Mouse (Mus musculus) liver, embryonic 15.5 days (tissue): ENCODE measurements around the gene Scgb1b30. TPM values are rescaled to one million over a fixed set of nuclear protein-coding genes. Genes with fewer than 3 reads are reported as not detected.
"Not testable (repeated sequence)": the region's sequence is repeated elsewhere in the genome, so short reads cannot be mapped to it uniquely, and the experiment has no call there.

Experiments used
- ATAC-seq: fragments of 200-750 bp; cut with Nextera tagmentation; 2 replicates; pipeline ENCODE4 v1.8.0; 2017; ENCODE audit warnings: moderate number of reproducible peaks, mild to moderate bottlenecking, moderate library complexity; ENCODE audit not compliant: insufficient read depth
- H3K27ac ChIP-seq: fragments of 300-500 bp; sonication (generic); replicated peaks from 2 replicates; pipeline ENCODE4 v1.5.1; 2015; ENCODE audit warnings: mild to moderate bottlenecking, inconsistent platforms
- H3K27me3 ChIP-seq: fragments of 300-500 bp; sonication (generic); 2 replicates; pipeline ENCODE4 v1.6.1; 2015; ENCODE audit warnings: mild to moderate bottlenecking, inconsistent platforms
- H3K36me3 ChIP-seq: fragments of 300-500 bp; sonication (generic); replicated peaks from 2 replicates; pipeline ENCODE4 v1.6.1; 2015; ENCODE audit warnings: moderate library complexity, mild to moderate bottlenecking, inconsistent platforms
- H3K4me1 ChIP-seq: fragments of 300-500 bp; sonication (generic); replicated peaks from 2 replicates; pipeline ENCODE4 v1.6.1; 2015; ENCODE audit warnings: inconsistent platforms
- H3K4me2 ChIP-seq: fragments of 300-500 bp; sonication (generic); 2 replicates; pipeline ENCODE4 v1.6.1; 2015; ENCODE audit warnings: moderate library complexity, mild to moderate bottlenecking, inconsistent platforms
- H3K4me3 ChIP-seq: fragments of 300-500 bp; sonication (generic); replicated peaks from 2 replicates; pipeline ENCODE4 v1.5.1; 2015; ENCODE audit warnings: mild to moderate bottlenecking, inconsistent platforms
- H3K9ac ChIP-seq: fragments of 300-500 bp; sonication (generic); 2 replicates; pipeline ENCODE4 v1.6.1; 2015; ENCODE audit warnings: moderate library complexity, mild to moderate bottlenecking, inconsistent platforms
- H3K9me3 ChIP-seq: fragments of 300-500 bp; sonication (generic); replicated peaks from 2 replicates; pipeline ENCODE4 v1.6.1; 2016; ENCODE audit warnings: inconsistent platforms
- WGBS: fragments of 180-500 bp; shearing (Covaris S2); methylation state at CpG from one replicate; pipeline ENCODE4 v1.1.7; 2015; ENCODE audit warnings: mixed read lengths; ENCODE audit not compliant: insufficient replicate concordance; 5-methylcytosine and 5-hydroxymethylcytosine counted together
- polyA plus RNA-seq: library from polyadenylated mRNA; unstranded; fragments of >200 nt; fragmentation: Nextera tagmentation; extraction: Ambion mirVana; gene quantifications from 2 replicates; pipeline ENCODE4 v1.2.1, GENCODE M21; 2015

Gene Scgb1b30
- polyA plus RNA-seq = not detected in 2 replicates

- 40% methylated on average over 3 of the region's 3 CpGs for WGBS
- ATAC-seq = no peak
Observed at GRCm38 (mm10) chr7:34094911-34095481, at the start of gene Scgb1b30. Gene Scgb1b30, plus strand, starts transcription at chr7:34095431.

GRCm38 (mm10) chr7:34068132-34068531 is 27.1 kb upstream of the Scgb1b30 start:
- not testable (repeated sequence) for H3K27ac ChIP-seq, H3K36me3 ChIP-seq, H3K4me3 ChIP-seq, H3K9ac ChIP-seq, H3K4me2 ChIP-seq, H3K27me3 ChIP-seq, H3K9me3 ChIP-seq, H3K4me1 ChIP-seq, ATAC-seq
- WGBS = 57% methylated on average over 5 of the region's 5 CpGs

More at GRCm38 (mm10) chr7:34094911-34095481, at the start of gene Scgb1b30:
- no peaks in the 10 kb centered on the region for H3K27me3 ChIP-seq
- no peak within 1 kb of the TSS for H3K9ac ChIP-seq
- H3K27ac ChIP-seq = no peak within 1 kb of the TSS
- H3K4me1 ChIP-seq = no peaks in the 10 kb centered on the region
- no peaks in the 10 kb centered on the region for H3K9me3 ChIP-seq
- H3K4me3 ChIP-seq = no peak within 1 kb of the TSS
- H3K4me2 ChIP-seq = no peak within 1 kb of the TSS
- H3K36me3 ChIP-seq = no peaks in the 10 kb centered on the region

- Histone ChIP-seq H3K4me1 (no peaks in the 10 kb centered on the region), H3K27ac (no peak overlapping the region), H3K36me3 (no peaks in the 10 kb centered on the region), H3K4me2 (no peak overlapping the region), H3K9ac (no peak overlapping the region), H3K4me3 (no peak overlapping the region), H3K9me3 (no peaks in the 10 kb centered on the region), H3K27me3 (no peaks in the 10 kb centered on the region)
- no peak for ATAC-seq
- WGBS = 40% methylated on average over 2 of the region's 2 CpGs
Observed at GRCm38 (mm10) chr7:34100002-34100401, 4.8 kb downstream of the Scgb1b30 start.

- no peak for ATAC-seq
- Histone ChIP-seq H3K36me3 (no peaks in the 10 kb centered on the region), H3K4me2 (no peak overlapping the region), H3K27ac (no peak overlapping the region), H3K4me3 (no peak overlapping the region), H3K27me3 (no peaks in the 10 kb centered on the region), H3K9me3 (no peaks in the 10 kb centered on the region), H3K9ac (no peak overlapping the region), H3K4me1 (no peaks in the 10 kb centered on the region)
Observed at GRCm38 (mm10) chr7:34101276-34101675, 6.0 kb downstream of the Scgb1b30 start.

- H3K4me2 ChIP-seq = no peak overlapping the region
- H3K36me3 ChIP-seq = peaks cover 11% of the 10 kb centered on the region; the same call in 1 of the 2 replicates
- H3K4me1 ChIP-seq = no peaks in the 10 kb centered on the region
- WGBS = 72% methylated on average over 5 of the region's 5 CpGs
- no peaks in the 10 kb centered on the region for H3K9me3 ChIP-seq
- ATAC-seq = no peak
- no peak overlapping the region for H3K4me3 ChIP-seq
- no peaks in the 10 kb centered on the region for H3K27me3 ChIP-seq
- no peak overlapping the region for H3K9ac ChIP-seq
- no peak overlapping the region for H3K27ac ChIP-seq
Observed at GRCm38 (mm10) chr7:34109190-34109589, 14.0 kb downstream of the Scgb1b30 start.

- no peaks in the 10 kb centered on the region for H3K9me3 ChIP-seq
- H3K4me2 ChIP-seq = no peak overlapping the region
- no peaks in the 10 kb centered on the region for H3K4me1 ChIP-seq
- H3K27me3 ChIP-seq = no peaks in the 10 kb centered on the region
- no peak overlapping the region for H3K9ac ChIP-seq
- H3K36me3 ChIP-seq = peaks cover 12% of the 10 kb centered on the region; the same call in 1 of the 2 replicates
- no peak overlapping the region for H3K4me3 ChIP-seq
- no peak for ATAC-seq
- WGBS = 67% methylated on average over 3 of the region's 3 CpGs
- no peak overlapping the region for H3K27ac ChIP-seq
Observed at GRCm38 (mm10) chr7:34116601-34117000, 21.4 kb downstream of the Scgb1b30 start.

GRCm38 (mm10) chr7:34120636-34121035 is 25.4 kb downstream of the Scgb1b30 start:
- ATAC-seq, H3K9ac ChIP-seq: not testable (repeated sequence)

GRCm38 (mm10) chr7:34122987-34123720 is 27.9 kb downstream of the Scgb1b30 start:
- no peaks in the 10 kb centered on the region for H3K27me3 ChIP-seq
- no peak overlapping the region for H3K4me3 ChIP-seq
- H3K36me3 ChIP-seq = no peaks in the 10 kb centered on the region
- H3K9ac ChIP-seq = no peak overlapping the region
- H3K9me3 ChIP-seq = no peaks in the 10 kb centered on the region
- no peaks in the 10 kb centered on the region for H3K4me1 ChIP-seq
- WGBS = 61% methylated on average over 6 of the region's 6 CpGs
- H3K4me2 ChIP-seq = no peak overlapping the region
- no peak overlapping the region for H3K27ac ChIP-seq
- ATAC-seq = no peak

More at GRCm38 (mm10) chr7:34120636-34121035, 25.4 kb downstream of the Scgb1b30 start:
- not testable (repeated sequence) for H3K27me3 ChIP-seq, H3K4me2 ChIP-seq, H3K4me1 ChIP-seq, H3K4me3 ChIP-seq, H3K27ac ChIP-seq, H3K9me3 ChIP-seq, H3K36me3 ChIP-seq
- WGBS = 31% methylated on average over 1 of the region's 1 CpGs

- Histone ChIP-seq H3K36me3 (no peaks in the 10 kb centered on the region), H3K27me3 (peaks cover 3% of the 10 kb centered on the region), H3K9me3 (no peaks in the 10 kb centered on the region), H3K4me2 (no peak overlapping the region), H3K4me3 (no peak overlapping the region), H3K4me1 (no peaks in the 10 kb centered on the region), H3K27ac (no peak overlapping the region), H3K9ac (no peak overlapping the region)
- WGBS = 75% methylated on average over 9 of the region's 9 CpGs
- no peak for ATAC-seq
Observed at GRCm38 (mm10) chr7:34125346-34125745, 30.1 kb downstream of the Scgb1b30 start.

- H3K4me3 ChIP-seq = no peak overlapping the region
- H3K36me3 ChIP-seq = no peaks in the 10 kb centered on the region
- no peak overlapping the region for H3K27ac ChIP-seq
- ATAC-seq = no peak
- WGBS = 69% methylated on average over 3 of the region's 3 CpGs
- H3K27me3 ChIP-seq = peaks cover 12% of the 10 kb centered on the region
- no peak overlapping the region for H3K9ac ChIP-seq
- H3K4me1 ChIP-seq = no peaks in the 10 kb centered on the region
- no peaks in the 10 kb centered on the region for H3K9me3 ChIP-seq
- H3K4me2 ChIP-seq = no peak overlapping the region
Observed at GRCm38 (mm10) chr7:34126291-34126690, 31.1 kb downstream of the Scgb1b30 start.

GRCm38 (mm10) chr7:34131118-34131517 is 35.9 kb downstream of the Scgb1b30 start:
- no peak overlapping the region for H3K4me2 ChIP-seq
- peaks cover 56% of the 10 kb centered on the region for H3K27me3 ChIP-seq
- H3K4me1 ChIP-seq = peaks cover 5% of the 10 kb centered on the region; the same call in 1 of the 2 replicates
- H3K36me3 ChIP-seq = no peaks in the 10 kb centered on the region
- ATAC-seq = no peak
- no peak overlapping the region for H3K9ac ChIP-seq
- H3K9me3 ChIP-seq = no peaks in the 10 kb centered on the region
- WGBS = 46% methylated on average over 3 of the region's 3 CpGs
- H3K4me3 ChIP-seq = no peak overlapping the region
- H3K27ac ChIP-seq = no peak overlapping the region
